Mouse (Mus musculus) lung, adult 18-20 months (tissue): ENCODE results near the gene Crls1.
A peak's percentile ranks its signal among the peaks of the same experiment; 100 is the strongest.

Experiments used
- DNase-seq, 2 experiments: peaks; one replicate each; pipeline ENCODE4 v3.0.0; 2022; ENCODE audit warnings: mixed read lengths in 2 of 2

Gene Crls1

GRCm38 (mm10) chr2:132885312-132885711 is 38.8 kb downstream of the Crls1 start:
- DNase-seq = no peak

- DNase-seq = no peak
Observed at GRCm38 (mm10) chr2:132893826-132894225, 47.4 kb downstream of the Crls1 start.

- no peak for DNase-seq
Observed at GRCm38 (mm10) chr2:132898211-132898610, 51.7 kb downstream of the Crls1 start.

- no peak for DNase-seq
Observed at GRCm38 (mm10) chr2:132900596-132900995, 54.1 kb downstream of the Crls1 start.

GRCm38 (mm10) chr2:132901636-132902035 is 55.2 kb downstream of the Crls1 start:
- no peak for DNase-seq

GRCm38 (mm10) chr2:132902056-132902455 is 55.6 kb downstream of the Crls1 start:
- no peak for DNase-seq

- DNase-seq = peak in 1 of 2 experiments; percentile 18
Observed at GRCm38 (mm10) chr2:132903498-132903897, 57.0 kb downstream of the Crls1 start.

- no peak for DNase-seq
Observed at GRCm38 (mm10) chr2:132904961-132905360, 58.5 kb downstream of the Crls1 start.

GRCm38 (mm10) chr2:132906763-132907162 is 60.3 kb downstream of the Crls1 start:
- no peak for DNase-seq

GRCm38 (mm10) chr2:132914785-132915184 is 68.3 kb downstream of the Crls1 start:
- DNase-seq = no peak
